Mouse (Mus musculus) regulatory T cell (primary cell): Measurements from ENCODE around the gene Vhl.

Experiments used
- in situ Hi-C: fragments of 300-600 bp; cut with MboI, MseI; formaldehyde crosslinking; loops from one replicate; pipeline ENCODE4 v1.15.1; 2025; ENCODE audit warnings: high pct_unique_total_duplicates

Gene Vhl

DNA sequence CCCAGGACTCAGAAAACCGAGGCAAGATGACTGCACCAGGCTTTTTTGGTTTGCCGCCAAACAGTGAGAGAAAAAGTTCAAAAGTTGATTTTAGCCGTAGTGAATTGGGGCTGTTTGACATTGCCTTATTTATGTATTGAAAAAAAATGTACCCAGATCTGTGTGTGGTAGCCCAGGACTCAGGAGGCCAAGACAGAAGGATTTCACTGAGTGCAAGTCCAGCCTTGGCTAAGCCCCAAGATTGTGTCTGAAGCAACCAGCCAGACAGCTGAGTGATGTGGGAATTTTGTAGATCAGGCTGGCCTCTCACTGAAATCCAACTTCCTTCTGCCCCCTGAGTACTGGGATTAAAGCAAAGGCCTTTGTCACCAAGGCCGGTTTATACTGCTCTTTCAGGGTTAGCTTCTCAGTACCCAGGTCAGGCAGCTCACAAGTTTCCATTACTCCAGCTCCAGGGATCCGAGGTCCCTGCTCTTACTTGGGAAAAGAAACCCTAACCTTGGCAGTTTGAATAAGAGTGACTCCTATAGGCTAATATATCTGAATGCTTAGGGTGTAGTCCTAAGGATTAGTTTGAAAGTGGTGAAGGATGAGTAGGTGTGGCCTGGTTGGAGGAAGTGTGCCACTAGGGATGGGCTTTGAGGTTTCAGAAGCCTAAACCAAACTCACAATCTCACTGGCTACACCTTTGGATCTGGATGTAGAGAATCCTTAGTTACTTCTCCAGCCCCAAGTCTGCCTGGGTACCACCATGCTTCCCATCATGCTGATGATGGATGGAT is 1.4 kb downstream of the Vhl start:
- in situ Hi-C loops = no loop called here

DNA sequence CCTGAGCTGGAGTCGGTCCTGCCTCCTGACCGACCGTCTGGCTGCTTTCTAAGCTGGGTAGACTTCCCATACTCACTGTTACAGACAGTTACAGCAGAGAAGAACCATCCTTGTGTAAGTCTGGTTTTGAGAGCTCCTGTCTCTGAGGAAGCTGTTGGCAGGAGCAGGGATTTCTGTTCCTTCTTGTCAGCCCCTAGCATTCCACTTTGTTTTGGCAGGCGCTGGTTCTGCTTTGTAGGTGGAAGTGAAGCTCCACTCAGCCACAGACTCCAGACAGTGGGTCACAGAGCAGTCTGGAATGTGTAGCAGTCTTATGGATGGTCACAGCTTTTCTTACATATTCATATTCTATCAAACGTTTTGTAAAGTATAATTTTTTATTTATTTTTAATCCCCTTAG is 6.6 kb downstream of the Vhl start:
- in situ Hi-C loops = no loop called here

DNA sequence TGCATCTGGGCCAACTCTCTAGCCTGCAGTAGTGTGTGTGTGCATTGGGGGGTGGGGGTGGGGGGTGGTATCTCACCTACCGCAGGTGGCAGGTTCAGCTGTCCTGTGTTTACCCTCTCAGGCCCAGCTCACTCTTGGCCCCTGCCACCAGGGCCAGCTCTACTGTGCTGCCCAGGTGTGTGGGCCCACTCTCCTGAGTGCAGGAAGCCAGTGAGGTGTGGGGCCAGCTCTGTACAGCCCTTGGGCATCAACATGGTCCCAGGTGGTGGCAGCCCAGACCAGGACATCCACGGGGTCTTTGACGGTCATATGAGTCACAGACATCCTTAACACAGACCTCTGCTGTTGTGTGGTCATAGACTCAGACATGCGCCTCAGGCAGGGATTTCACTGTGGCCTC is 9.1 kb downstream of the Vhl start:
- in situ Hi-C loops = no loop called here

- in situ Hi-C loops = loop anchor here (5.0 kb wide), 1 partner anchor 34 kb away; no protein-coding TSS in a partner anchor
Measured at GRCm38 (mm10) chr6:113638302-113639040, 14.7 kb downstream of the Vhl start, which contains the start of gene Irak2. Gene Irak2 (plus strand): TSS chr6:113638467.

DNA sequence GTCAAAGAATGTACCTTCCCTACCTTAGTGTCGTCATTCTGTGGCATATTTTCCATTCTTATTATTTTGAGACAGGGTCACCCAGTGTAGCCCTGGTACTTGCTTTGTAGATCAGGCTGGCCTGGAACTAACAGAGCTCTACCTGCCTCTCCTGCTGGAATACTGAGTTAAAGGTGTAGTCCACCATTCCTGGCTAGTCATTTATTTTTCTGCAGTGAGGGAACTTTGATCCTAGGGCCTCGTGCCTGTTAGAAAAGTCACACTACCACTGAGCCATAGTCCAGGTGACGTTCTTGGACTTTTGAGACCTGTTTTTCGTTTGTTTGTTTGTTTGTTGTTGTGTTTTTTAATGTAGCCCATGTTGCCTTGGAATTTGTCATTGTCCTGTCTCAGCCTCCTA is 15.4 kb downstream of the Vhl start:
- in situ Hi-C loops = loop anchor here (5.0 kb wide), 1 partner anchor 33 kb away; no protein-coding TSS in a partner anchor

- in situ Hi-C loops = no loop called here
Measured at GRCm38 (mm10) chr6:113642605-113643004, 18.8 kb downstream of the Vhl start.

DNA sequence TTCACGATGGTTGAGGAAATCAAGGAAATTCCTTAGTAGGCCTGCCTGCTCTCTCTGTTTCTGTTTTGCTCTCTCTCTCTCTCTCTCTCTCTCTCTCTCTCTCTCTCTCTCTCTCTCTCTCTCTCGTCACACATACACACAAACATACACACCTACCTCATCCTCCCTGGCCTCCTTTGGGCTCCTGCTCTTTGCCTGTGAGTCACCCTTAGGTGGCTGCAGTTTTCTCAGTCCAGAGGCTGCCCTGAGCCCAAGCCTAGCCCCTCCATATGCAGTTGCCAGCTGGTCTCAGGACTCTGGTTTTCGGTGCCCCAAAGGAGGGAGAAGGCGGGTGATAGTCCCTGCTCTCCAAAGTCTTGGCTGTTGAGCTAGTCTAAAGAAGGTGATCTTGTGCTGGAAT is 19.3 kb downstream of the Vhl start:
- in situ Hi-C loops = no loop called here

DNA sequence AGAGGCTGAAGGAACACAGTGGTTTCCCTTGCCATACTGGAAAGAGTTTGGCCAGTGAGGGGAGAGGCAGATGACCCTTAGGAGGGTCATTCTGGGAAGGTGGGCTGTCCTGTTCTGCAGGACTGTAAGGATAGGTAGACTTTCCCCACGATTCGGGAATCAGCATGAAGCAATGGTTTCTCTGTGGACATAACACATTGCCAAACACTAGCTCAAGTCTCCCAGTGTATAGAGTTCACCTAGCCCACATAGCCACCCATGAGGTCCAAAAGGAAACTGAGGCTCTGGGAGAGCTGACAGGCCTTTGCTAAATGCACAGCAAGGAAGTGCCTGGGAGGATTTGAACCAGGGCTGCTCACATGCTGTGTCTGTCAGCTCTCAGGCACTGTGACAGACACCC is 20.2 kb downstream of the Vhl start:
- in situ Hi-C loops = no loop called here

DNA sequence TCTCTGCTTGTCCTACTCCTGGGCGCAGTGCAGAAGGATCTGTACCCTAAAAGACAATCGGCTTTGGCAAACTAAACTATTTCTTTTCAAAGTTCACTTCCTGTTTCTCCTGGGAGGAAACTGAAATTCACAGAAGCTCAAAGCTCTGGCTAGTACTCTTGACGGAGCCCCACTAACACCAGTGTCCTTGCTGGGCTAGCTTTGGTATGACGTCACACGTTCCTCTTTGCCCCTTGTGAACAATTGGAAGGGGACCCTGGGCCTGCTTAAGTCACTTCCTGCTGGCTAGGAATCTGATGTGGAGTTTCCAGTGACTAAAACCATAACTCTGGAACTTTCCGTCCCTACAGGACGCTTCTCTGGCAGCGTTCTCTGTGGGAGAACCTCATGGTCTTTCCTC is 21.0 kb downstream of the Vhl start:
- in situ Hi-C loops = no loop called here

DNA sequence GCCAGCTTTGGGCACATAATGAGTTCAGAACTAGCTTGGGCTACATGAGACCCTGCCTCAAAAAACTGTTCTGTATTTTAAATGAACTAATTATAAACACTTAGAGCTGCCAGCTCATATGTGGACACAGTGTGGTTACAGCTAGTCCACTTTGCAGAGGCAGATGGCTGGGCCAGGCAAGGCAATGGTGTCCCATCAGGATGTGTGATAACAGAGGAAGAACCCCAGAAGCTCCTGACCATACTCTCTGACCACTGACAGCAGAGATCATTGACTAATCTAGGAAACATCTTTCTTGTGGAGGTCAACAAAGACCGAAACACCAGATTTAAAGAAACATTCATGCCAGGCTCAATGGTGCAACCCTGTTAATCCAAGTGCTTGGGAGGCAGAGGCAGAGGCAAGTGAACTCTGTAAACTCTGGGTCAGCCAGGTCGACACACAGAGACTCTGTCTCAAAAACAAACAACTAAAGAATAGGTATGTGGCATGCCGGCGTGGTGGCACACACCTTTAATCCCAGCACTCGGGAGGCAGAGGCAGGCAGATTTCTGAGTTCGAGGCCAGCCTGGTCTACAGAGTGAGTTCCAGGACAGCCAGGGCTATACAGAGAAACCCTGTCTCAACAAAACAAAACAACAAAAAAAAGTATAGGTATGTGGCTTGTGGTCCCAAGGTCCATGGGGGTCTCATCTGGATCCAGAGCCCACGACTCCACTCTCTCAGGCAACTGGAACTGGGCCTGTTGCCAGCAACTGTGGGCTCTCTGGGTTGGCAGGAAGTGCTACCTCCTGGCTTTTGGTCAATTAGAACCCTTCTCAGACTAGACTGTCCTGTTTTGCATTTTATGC is 25.8 kb downstream of the Vhl start:
- in situ Hi-C loops = no loop called here

DNA sequence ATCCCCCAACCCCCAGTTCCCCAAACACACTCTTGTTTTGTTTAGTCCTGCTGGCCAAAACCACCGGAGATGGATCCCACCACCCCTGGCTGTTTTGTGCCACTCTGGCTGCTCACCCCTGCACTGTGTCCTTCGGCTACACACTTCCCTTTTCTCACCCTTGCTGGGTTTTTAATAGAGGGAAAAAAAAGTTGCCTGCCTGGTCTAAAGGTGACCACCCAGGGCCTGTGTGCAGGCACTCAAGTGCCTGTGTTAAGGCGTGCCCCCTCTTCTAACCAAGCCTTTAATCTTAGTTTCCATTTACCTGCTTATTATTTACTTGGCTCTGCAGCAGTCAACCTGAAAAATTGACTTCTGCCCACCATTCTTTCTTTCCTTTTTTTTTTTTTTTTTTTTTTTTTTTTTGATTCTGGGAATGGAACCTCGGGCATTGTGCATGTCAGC is 26.5 kb downstream of the Vhl start:
- in situ Hi-C loops = no loop called here

DNA sequence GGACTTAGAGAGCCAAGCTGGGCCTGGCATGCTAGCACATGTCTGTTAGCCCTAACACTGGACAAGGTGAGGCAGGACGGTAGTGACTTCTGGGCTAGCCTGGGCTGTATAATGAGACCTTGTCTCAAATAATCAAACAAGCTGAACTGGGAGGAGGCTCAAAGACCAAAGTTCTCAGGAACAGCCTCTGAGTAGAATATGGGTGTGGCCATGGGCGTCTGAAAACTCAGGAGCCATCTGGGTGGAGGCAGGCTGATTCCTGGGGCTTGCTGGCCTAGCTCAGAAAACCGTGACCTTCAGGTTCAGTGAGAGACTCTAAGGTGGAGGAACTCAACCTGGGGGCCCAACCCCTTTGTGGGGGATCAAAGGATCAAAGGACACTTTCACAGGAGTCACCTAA is 27.9 kb downstream of the Vhl start:
- in situ Hi-C loops = no loop called here

- in situ Hi-C loops = no loop called here
Measured at GRCm38 (mm10) chr6:113653551-113653950, 29.8 kb downstream of the Vhl start.

- in situ Hi-C loops = no loop called here
Measured at GRCm38 (mm10) chr6:113654102-113654501, 30.3 kb downstream of the Vhl start.

DNA sequence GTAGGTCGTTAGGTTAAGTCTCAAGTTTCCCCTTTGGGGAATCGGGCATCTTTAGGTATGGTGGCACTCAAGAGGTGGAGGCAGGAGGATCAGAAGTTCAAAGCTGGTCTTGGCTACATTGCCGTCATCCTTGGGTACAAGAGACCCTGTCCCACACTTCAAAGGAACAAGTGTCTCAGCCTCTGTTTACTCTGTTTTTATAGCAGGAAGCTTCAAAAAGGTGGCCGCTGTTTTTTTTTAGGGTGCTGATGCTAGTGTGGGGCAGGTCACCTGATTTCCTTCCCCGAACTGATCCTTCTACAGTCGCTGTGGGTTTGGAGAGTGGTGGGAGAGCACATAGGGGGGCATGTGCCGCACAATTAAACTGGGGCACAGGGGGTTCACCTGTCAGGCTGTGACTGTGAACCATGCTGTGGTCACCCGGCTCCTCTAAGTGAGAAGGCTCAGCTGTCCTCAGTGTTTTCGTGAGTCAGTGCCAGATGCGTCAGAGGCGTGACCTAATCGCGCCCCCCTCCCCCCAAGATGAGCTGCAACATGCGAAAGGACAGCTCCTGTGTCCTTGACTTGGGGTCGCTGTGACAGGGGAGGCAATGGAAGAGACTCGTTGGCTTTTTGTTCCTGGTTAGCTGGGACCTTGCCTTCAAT is 31.1 kb downstream of the Vhl start:
- in situ Hi-C loops = no loop called here

GRCm38 (mm10) chr6:113655475-113655874 is 31.7 kb downstream of the Vhl start:
- in situ Hi-C loops = no loop called here

- in situ Hi-C loops = no loop called here
Measured at GRCm38 (mm10) chr6:113656847-113657246, 33.1 kb downstream of the Vhl start.

- in situ Hi-C loops = no loop called here
Measured at GRCm38 (mm10) chr6:113658226-113658625, 34.5 kb downstream of the Vhl start.

GRCm38 (mm10) chr6:113659648-113660491 is 36.1 kb downstream of the Vhl start:
- in situ Hi-C loops = no loop called here

- in situ Hi-C loops = no loop called here
Measured at GRCm38 (mm10) chr6:113660492-113661352, 37.0 kb downstream of the Vhl start.
